Mouse (Mus musculus): ENCODE measurements at regions not wholly inside any gene's neighbourhood (a gene's known extent, or its start where the extent isn't known, plus 50 kb on each side); places are given as distances from the start of the nearest gene placed in this dataset.

DNA sequence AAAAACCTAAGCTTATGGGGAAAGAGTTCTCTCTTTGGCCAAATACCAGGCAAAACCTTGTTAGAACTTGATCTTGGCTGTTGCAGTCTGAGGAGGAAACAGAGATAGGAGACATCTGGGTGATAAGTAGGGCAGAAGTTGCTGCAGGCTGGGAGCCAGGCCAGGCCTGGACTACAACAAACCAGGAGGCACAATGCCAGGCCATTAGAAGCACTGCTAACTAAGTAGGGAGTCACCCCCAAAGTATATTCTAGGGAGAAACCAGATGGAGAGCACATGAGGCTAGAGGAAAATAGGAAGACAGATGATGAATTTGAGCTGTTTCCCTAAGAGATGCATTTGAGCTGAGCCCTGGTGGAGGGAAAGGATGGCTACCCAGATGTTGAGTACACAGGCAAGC, 444.6 kb upstream of the Zfp507 start:
- no peak for TF ChIP-seq CTCF (IDR thresholded peaks at IDR 0.05; ENCODE audit: borderline replicate concordance, control insufficient read depth, extremely low read depth, insufficient read depth, low read length, poor library complexity)
- TF ChIP-seq POLR2A (IDR thresholded peaks at IDR 0.05; ENCODE audit: control insufficient read depth, extremely low read depth, insufficient read depth, low read length, poor library complexity) = no peak

All from thymus, adult 2 months (tissue).